Mouse (Mus musculus): ENCODE results near the gene Rint1.
"Not testable (repeated sequence)": the region's sequence is repeated elsewhere in the genome, so short reads cannot be mapped to it uniquely, and the experiment has no call there.

Gene Rint1

GRCm38 (mm10) chr5:23826321-23827004 is 39.0 kb downstream of the Rint1 start:
- DNase-seq (ENCODE audit: low spot score in 2 of 2), result peak; percentile 49 to 63

- DNase-seq (ENCODE audit: low spot score in 2 of 2), result no peak
These were observed 43.6 kb downstream of the Rint1 start for GRCm38 (mm10) chr5:23830897-23831752.

DNA sequence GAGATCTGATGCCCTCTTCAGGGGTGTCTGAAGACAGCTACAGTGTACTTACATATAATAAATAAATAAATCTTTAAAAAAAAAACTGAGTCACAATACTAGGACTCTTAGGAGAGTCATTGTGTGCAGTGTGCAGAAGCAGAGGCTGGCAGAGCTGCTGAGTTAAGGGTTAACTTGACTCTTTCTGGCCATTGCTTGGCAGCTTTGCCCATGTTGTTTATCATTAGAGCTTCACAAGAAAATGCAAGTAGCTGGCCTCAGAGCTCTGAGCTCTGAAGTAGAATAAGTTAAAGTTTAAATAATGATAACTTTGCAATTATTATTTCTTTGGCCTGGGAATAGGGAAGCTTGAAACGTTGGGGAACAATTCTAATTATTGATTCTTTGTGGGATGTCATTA is 48.2 kb downstream of the Rint1 start:
- not testable (repeated sequence) for DNase-seq (ENCODE audit: low spot score in 2 of 2)

DNA sequence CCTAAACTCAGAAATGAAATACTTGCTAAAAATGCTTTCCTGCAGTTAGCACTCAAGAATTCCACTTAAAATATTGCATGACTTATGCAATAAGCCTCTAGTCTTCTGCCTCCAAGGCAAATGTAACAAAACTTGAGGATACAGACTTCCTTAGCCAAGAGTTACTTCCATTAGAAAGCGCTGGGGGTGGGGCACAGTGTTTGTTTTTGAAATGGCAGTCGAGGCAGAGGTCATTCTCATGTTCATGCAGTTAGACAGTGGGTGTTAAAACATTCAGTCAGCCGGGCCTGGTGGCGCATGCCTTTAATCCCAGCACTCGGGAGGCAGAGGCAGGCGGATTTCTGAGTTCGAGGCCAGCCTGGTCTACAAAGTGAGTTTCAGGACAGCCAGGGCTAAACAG is 50.6 kb downstream of the Rint1 start:
- DNase-seq (ENCODE audit: low spot score in 2 of 2), result no peak

DNA sequence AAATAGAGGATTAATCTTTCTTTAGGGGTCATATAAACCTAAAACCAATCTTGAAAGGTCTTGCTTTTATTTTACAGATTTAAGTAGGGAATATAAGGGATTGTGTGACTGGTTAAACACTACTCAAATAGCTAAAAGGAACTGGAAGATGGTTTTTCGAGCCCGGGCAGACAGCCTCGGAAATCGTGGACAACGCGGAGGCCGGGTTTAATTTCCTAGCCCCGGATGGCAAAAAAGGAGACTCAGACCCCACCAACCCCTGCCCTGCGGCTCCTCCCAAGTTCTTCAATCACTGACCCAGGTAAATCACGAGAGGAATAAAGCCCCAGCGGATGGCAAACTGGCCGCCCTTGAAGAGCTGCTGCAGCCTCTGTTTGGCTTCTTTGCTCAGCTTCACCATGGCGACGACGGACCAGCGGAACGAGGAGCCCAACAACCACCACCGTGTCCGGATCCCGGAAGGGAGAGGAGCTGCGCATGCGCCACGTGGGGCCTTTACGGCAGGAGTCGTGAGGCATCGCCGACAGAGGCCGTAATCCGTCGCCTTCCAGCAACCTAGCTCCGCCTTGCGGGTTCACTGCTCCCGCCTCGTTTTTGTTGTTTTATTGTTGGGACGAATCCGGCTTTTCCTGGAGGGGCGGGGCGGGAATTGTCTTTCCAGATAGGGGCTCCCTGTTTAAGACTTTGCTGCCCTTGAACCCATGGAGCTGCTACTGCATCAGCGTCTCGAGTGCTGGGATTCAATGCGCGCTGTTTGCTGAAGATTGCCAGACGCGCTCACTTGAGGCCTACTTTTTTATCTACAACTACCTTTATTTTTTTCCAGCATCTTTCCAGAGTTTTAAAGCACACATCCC is 56.4 kb downstream of the Rint1 start, which contains the start of gene Tomm7:
TSS of gene Tomm7 (minus strand) at position 488 of the 857 bp plus-strand sequence.
- DNase-seq (ENCODE audit: low spot score in 2 of 2), result peak; percentile 94 to 96

GRCm38 (mm10) chr5:23844531-23844841 is 57.0 kb downstream of the Rint1 start:
- DNase-seq (ENCODE audit: low spot score in 2 of 2), result no peak

- DNase-seq (ENCODE audit: low spot score in 2 of 2), result no peak
These were observed 57.6 kb downstream of the Rint1 start for GRCm38 (mm10) chr5:23845141-23845540.

DNA sequence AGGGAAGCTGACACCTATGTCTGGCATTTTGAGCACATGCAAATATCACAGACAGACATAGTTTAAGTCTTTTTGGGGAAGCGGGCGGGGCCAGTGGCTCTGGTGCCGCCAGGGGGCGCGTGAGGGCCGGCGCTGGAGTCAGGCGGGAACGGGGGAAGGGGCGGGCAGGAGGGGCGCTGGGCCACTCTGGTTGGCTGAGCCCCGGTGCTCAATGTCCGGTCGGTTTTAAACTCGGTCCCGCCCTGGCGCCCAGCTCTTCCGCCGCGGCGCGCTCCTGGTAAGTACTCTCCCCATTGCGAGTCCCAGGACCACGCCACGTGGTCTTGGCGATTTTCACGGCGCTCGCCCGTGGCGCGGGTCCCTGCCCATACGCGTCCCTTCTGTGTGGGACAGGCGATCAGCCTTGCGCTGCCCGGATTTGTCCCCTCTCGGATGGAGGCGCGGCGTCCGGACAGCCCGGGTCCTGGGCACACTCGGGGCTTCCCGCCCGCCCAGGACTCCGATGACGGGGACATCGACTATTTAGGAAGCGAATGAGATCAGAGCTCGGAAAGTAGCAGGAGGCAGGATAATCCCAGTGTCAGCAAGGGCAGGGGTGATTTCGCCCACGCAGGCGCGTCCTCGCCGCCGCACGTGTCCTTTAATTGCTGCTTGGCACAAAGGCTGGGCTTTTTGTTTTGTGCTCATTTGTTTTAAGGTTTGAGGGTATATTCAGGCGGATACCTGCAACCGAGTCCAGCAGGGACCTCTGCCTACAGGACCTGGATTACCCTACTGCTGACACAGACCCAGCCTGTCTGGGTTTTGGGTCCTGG is 63.0 kb downstream of the Rint1 start:
- DNase-seq (ENCODE audit: low spot score in 2 of 2), result peak; percentile 88 to 93

GRCm38 (mm10) chr5:23851160-23851555 is 63.6 kb downstream of the Rint1 start:
- not testable (repeated sequence) for DNase-seq (ENCODE audit: low spot score in 2 of 2)

DNA sequence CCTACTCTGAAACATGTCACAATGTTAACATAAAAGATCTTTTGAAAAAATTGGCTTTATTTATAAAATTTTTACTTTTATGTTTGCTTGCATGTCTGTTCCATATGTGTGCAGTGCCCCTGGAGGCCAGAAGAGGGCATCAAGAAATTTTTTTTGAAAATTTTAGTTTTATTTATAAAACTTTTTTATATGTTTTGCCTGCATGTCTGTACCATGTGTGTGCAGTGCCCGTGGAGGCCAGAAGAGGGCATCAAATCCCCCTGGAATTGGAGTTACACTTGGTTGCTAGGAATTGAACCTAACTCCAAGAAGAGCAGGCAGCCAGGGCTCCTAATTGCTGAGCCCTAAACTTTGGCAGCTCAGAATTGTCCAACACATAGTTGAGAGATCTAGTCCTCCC is 65.4 kb downstream of the Rint1 start:
- DNase-seq (ENCODE audit: low spot score in 2 of 2), result peak; percentile 10 to 52

DNA sequence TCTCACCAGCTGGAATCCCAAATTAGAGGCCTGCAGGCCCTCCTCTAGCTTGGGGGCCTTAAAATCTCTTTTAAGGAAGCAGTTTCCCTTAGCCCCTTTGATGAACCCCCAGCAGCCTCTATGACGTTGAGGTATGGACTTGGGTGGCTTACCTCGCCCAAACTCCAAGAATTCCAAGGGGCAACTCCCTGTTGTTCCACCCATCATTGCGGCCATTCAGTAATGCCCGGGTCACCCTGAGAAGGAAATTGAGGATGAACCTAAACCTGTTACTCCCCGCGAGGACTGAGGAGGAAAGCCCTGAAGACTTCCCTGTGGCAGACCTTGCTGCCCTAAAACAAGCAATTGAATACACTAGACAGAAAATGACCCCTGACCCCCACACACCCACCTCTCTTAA is 68.0 kb downstream of the Rint1 start:
- no peak for DNase-seq (ENCODE audit: low spot score in 2 of 2)

DNA sequence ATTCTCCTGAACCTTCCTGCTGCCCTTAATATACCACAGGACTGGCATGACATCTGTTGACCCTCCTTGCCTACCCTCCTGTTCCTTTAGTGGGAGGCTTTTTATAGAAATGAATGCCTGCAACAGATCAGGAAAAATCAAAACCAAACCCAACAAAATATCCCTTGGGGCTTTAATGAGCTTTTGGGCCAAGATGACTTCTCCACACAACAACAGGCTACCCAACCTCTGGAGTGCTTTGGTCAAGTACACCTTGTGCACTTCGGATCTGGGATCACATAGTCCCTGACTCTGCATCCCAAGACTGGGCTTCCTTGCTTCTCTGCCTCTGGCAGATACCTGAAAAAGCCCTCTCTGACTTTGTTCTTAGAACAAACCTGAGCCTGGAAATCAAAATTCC is 68.7 kb downstream of the Rint1 start:
- no peak for DNase-seq (ENCODE audit: low spot score in 2 of 2)

GRCm38 (mm10) chr5:23857189-23857588 is 69.7 kb downstream of the Rint1 start:
- DNase-seq (ENCODE audit: low spot score in 2 of 2), result no peak

GRCm38 (mm10) chr5:23858001-23858400 is 70.5 kb downstream of the Rint1 start:
- DNase-seq (ENCODE audit: low spot score in 2 of 2), result no peak

DNA sequence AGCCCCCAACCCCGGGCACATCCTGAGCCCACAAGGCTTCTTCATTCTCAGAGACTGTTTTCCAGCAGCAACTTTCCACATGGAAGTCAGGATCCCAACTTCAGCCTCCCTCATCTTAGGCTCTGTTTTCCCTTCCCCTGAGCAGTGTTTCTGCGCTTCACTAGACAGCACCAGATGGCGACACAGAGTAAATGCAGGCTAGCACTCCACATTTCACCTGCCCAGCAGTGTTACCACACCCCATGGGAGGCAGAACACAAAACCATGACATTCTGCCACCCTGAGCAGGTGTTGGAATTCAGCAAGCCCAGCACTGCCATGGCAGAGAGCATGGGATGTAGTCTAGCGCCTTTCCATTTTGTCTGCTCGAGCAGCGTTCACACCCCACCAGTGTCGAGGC is 71.1 kb downstream of the Rint1 start:
- DNase-seq (ENCODE audit: low spot score in 2 of 2), result no peak

DNA sequence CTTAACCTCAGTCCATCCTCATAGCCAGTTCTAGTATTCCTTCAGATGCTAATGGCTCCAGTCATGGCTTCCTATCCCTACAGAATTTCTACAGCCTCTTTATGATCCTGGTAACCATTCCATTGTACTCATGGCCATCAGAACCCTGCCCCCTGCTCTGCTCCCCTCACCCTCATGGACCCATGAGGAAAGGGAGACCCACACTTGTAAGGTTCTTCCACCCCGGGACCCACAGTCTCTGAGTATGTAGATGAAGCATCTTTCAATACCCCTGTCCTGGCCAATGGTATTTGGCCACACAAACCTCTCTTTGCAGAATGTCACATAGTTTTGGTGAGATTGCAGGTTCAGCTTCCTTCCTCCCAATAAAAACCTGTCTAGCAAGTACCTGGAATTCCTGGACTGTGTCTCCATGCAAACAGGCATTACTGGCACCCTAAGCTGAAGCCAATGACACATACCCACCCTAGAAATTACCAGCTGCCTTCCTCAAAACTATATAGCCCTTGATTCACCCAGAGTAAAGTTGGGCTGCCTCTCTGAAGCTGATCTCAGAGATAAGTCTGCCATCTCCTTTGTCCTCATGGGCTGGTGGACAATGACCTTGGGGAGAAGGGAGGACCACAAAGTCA is 71.7 kb downstream of the Rint1 start:
- DNase-seq (ENCODE audit: low spot score in 2 of 2), result no peak

GRCm38 (mm10) chr5:23859896-23860295 is 72.4 kb downstream of the Rint1 start:
- no peak for DNase-seq (ENCODE audit: low spot score in 2 of 2)

- DNase-seq (ENCODE audit: low spot score in 2 of 2), result no peak
These were observed 74.2 kb downstream of the Rint1 start for GRCm38 (mm10) chr5:23861721-23862120.

- DNase-seq (ENCODE audit: low spot score in 2 of 2), result no peak
These were observed 74.8 kb downstream of the Rint1 start for GRCm38 (mm10) chr5:23862291-23862690.

DNA sequence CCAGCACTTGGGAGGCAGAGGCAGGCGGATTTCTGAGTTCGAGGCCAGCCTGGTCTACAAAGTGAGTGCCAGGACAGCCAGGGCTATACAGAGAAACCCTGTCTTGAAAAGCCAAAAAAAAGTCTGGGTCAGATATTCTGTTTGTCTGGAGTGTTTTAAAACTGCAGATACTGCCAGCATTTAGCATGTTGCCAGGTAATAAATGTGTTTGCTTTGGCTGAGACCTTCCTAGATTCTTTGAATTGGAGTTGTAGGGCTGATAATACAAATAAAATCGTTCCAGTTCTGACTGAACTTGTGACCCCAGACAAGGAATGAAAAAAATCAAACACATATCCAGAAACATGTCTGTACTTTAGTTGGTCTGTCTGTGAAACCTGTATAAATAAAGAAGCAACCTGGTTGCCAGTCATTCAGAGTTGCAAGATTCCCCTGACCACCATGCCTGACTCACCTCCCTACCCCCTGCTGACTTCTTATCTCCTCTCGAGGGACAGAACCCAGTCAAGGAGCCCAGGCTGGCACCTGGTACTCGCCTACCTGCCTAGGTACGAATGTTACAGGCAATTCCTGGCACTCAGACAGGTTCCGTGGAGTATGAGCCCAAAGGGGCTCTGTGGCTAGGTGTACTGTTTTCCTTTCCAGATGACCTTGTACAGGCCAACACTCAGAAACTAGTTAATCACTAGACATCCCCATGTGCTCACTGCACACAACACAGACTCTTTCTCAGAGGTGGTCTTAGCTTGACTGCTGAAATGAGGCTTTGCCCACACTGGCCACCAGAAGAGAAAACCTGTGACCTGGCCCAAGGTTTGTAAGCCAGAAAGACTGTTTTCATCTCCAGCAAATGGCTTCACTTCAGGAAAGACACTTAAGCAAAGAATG is 75.9 kb downstream of the Rint1 start:
- no peak for DNase-seq (ENCODE audit: low spot score in 2 of 2)
